Mouse (Mus musculus): ENCODE measurements at regions not wholly inside any gene's neighbourhood (a gene's known extent, or its start where the extent isn't known, plus 50 kb on each side); places are given as distances from the start of the nearest gene placed in this dataset.
A peak's percentile ranks its signal among the peaks of the same experiment; 100 is the strongest.

DNA sequence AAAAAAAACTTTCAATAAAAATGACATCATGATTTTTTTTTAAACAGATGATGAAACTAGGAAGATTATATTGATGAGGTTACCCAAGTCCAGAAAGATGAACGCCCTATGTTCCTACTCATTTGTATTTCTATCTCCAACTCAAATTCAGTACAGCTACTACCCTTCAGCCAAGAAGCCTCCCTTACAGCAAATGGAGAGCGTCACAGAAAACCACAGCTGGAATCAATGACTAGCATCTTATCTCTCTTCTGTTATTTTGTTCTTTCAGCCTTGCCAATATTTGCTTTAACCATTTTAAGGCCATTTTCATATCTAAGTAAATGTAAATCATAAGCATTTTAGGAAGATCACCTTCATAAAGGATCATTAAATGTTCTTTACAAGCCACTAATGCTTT is 553.9 kb upstream of the Flrt2 start:
- Histone ChIP-seq H3K4me3 (ENCODE audit: low read depth, low read length) (no peak overlapping the region), H3K9me3 (ENCODE audit: low read length) (no peaks in the 10 kb centered on the region), H3K27ac (ENCODE audit: low read length) (no peak overlapping the region), H3K4me1 (ENCODE audit: insufficient read depth, low read depth, low read length) (no peaks in the 10 kb centered on the region), H3K4me2 (replicated peaks; ENCODE audit: low read depth, low read length) (no peak overlapping the region), H3K9ac (replicated peaks; ENCODE audit: low read depth) (no peak overlapping the region), H3K27me3 (replicated peaks; ENCODE audit: insufficient read depth, low read length) (no peaks in the 10 kb centered on the region), H3K36me3 (ENCODE audit: insufficient read depth, low read length) (no peaks in the 10 kb centered on the region)
- 56% methylated on average over 2 of the region's 2 CpGs for WGBS
- ATAC-seq (no peak), DNase-seq (ENCODE audit: low spot score) (peak; percentile 34)
- TF ChIP-seq EP300 (IDR thresholded peaks at IDR 0.05) (no peak), CTCF (IDR thresholded peaks at IDR 0.05) (no peak)

DNA sequence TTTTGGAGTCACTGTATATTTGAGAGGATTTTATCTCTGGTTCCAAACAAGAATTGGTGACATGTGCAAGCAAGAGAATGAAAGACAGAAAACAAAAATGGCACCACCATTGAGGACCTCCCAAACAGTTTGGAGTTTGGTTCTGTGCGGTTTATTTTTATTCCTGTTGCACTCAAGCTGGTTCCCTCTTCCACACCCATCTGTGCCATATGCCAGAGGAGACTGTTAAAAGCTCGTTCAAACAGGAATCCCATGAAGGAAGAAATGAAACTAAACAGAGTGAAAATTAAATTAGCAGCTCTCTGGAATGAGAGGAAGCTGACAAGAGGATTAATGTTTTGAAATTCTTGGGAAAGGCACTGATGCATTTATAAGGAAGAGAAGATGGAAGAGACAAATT is 521.0 kb upstream of the Flrt2 start:
- no peak for DNase-seq (ENCODE audit: low spot score)
- Histone ChIP-seq H3K4me2 (replicated peaks; ENCODE audit: low read depth, low read length) (no peak overlapping the region), H3K9ac (replicated peaks; ENCODE audit: low read depth) (no peak overlapping the region), H3K9me3 (ENCODE audit: low read length) (no peaks in the 10 kb centered on the region), H3K4me3 (ENCODE audit: low read depth, low read length) (no peak overlapping the region), H3K36me3 (ENCODE audit: insufficient read depth, low read length) (no peaks in the 10 kb centered on the region), H3K27ac (ENCODE audit: low read length) (no peak overlapping the region), H3K4me1 (ENCODE audit: insufficient read depth, low read depth, low read length) (no peaks in the 10 kb centered on the region), H3K27me3 (replicated peaks; ENCODE audit: insufficient read depth, low read length) (no peaks in the 10 kb centered on the region)
- 49% methylated on average over 2 of the region's 2 CpGs for WGBS
- TF ChIP-seq EP300 (IDR thresholded peaks at IDR 0.05), result no peak
- no peak for TF ChIP-seq CTCF (IDR thresholded peaks at IDR 0.05)
- no peak for ATAC-seq

DNA sequence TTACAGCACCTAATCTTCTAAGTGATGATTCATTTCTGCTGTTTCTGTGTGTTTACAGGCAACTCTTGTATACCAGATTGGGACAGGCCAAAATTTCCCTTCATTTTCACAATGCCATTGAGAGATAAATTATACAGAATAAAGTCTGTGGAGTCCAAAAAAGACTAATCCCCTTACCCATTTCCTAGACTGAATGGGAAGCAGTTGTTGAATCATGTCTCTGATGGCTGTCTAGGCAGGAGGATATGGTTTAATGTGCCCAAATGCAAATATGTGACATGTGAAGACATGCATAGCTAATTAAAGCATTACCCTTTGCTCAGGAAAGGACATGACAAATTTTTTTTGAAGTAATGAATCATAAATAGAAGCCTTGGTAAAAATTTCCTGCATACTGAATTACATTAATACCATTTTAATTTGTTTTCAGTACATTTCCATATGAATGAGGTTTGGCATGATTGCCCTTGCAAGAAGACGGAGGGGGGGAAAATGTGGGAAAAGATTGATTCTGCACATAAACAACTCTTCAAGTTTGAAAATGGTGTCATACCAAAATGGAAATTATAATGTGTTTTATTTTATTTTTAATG is 518.1 kb upstream of the Flrt2 start:
- H3K4me2 ChIP-seq (replicated peaks; ENCODE audit: low read depth, low read length), result no peak overlapping the region
- H3K4me1 ChIP-seq (ENCODE audit: insufficient read depth, low read depth, low read length), result no peaks in the 10 kb centered on the region
- H3K9ac ChIP-seq (replicated peaks; ENCODE audit: low read depth), result no peak overlapping the region
- WGBS, result 74% methylated on average over 1 of the region's 1 CpGs
- no peaks in the 10 kb centered on the region for H3K9me3 ChIP-seq (ENCODE audit: low read length)
- DNase-seq (ENCODE audit: low spot score) (no peak), ATAC-seq (no peak)
- no peak overlapping the region for H3K4me3 ChIP-seq (ENCODE audit: low read depth, low read length)
- H3K36me3 ChIP-seq (ENCODE audit: insufficient read depth, low read length), result no peaks in the 10 kb centered on the region
- no peak overlapping the region for H3K27ac ChIP-seq (ENCODE audit: low read length)
- no peaks in the 10 kb centered on the region for H3K27me3 ChIP-seq (replicated peaks; ENCODE audit: insufficient read depth, low read length)
- no peak for TF ChIP-seq CTCF (IDR thresholded peaks at IDR 0.05)
- TF ChIP-seq EP300 (IDR thresholded peaks at IDR 0.05), result no peak

DNA sequence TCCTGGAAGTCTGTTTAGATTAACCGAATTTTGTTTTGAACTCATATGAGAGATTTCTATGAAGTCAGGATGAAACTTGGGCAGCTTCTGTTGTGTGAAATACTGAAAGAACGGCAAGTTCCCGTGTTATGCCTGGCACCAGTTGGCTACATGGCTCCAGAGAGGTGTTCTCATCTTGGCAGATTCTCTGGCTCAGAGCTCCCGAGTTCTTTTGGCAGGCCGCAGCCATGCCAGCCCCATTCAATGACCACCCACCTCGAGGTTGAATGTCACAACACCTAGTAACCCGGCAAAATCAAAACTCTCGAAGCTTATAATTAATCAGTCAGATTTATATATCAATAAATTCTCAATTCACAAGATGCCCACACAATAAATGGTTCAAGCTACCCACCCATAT is 489.5 kb upstream of the Flrt2 start:
- Histone ChIP-seq H3K4me3 (ENCODE audit: low read depth, low read length) (no peak overlapping the region), H3K9ac (replicated peaks; ENCODE audit: low read depth) (no peak overlapping the region), H3K9me3 (ENCODE audit: low read length) (no peaks in the 10 kb centered on the region), H3K36me3 (ENCODE audit: insufficient read depth, low read length) (no peaks in the 10 kb centered on the region), H3K27ac (ENCODE audit: low read length) (no peak overlapping the region), H3K4me1 (ENCODE audit: insufficient read depth, low read depth, low read length) (no peaks in the 10 kb centered on the region), H3K27me3 (replicated peaks; ENCODE audit: insufficient read depth, low read length) (no peaks in the 10 kb centered on the region), H3K4me2 (replicated peaks; ENCODE audit: low read depth, low read length) (no peak overlapping the region)
- 88% methylated on average over 8 of the region's 8 CpGs for WGBS
- TF ChIP-seq CTCF (IDR thresholded peaks at IDR 0.05), result no peak
- no peak for TF ChIP-seq EP300 (IDR thresholded peaks at IDR 0.05)
- ATAC-seq, result no peak
- no peak for DNase-seq (ENCODE audit: low spot score)

DNA sequence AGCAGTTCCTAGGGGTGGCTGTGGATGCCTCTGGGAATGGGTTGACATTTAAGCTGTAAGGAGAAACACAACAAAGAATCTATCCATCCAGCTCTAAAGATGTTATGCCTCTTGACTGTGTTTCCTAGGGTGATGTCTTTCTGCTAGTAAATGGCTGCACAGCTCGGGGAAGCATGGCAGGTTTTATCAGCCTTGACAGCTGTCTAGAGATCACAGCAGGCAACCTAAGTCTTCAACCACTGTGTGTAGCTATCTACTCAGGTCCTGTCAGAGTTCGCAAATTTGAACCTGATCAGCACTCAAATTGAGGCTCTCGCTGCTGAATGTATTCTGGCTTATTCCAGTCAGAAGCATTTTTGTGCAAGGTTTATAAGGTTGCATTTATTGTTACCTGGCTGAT is 486.9 kb upstream of the Flrt2 start:
- Histone ChIP-seq H3K4me1 (ENCODE audit: insufficient read depth, low read depth, low read length) (no peaks in the 10 kb centered on the region), H3K27ac (ENCODE audit: low read length) (no peak overlapping the region), H3K36me3 (ENCODE audit: insufficient read depth, low read length) (no peaks in the 10 kb centered on the region), H3K4me2 (replicated peaks; ENCODE audit: low read depth, low read length) (no peak overlapping the region), H3K9ac (replicated peaks; ENCODE audit: low read depth) (no peak overlapping the region), H3K4me3 (ENCODE audit: low read depth, low read length) (no peak overlapping the region), H3K27me3 (replicated peaks; ENCODE audit: insufficient read depth, low read length) (no peaks in the 10 kb centered on the region), H3K9me3 (ENCODE audit: low read length) (no peaks in the 10 kb centered on the region)
- ATAC-seq, result no peak
- 77% methylated on average over 3 of the region's 3 CpGs for WGBS
- DNase-seq (ENCODE audit: low spot score), result no peak
- TF ChIP-seq EP300 (IDR thresholded peaks at IDR 0.05) (no peak), CTCF (IDR thresholded peaks at IDR 0.05) (no peak)

DNA sequence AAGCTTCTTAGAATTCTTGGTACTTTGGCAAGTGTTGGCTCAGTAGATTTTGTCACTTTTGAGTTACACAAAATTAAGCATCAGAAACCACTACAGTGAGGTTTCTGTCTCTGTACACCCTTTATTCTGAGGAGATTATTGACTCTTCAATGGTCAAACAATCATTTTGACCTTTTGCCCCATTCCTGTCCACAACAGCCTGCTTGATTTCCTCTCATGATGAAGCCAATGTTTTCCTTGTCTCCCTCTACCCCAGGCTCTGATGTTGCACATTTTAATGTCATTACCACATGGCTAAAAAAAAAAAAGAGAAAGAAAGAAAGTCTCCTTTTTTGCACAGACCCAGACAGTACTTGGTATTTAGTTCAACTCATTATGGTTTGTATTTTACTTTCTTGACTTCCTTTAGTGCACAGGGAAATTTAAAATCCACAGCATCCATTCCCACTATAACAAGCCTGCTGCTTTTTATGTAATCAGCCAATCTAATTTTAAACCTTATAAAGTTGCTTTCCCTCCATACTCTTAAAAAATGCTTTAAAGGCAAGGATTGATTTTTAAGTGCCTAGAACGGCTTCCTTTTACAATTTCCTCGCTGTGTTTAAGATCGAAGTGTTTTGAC is 452.8 kb upstream of the Flrt2 start:
- Histone ChIP-seq H3K4me1 (ENCODE audit: insufficient read depth, low read depth, low read length) (no peaks in the 10 kb centered on the region), H3K4me3 (ENCODE audit: low read depth, low read length) (no peak overlapping the region), H3K27ac (ENCODE audit: low read length) (no peak overlapping the region), H3K36me3 (ENCODE audit: insufficient read depth, low read length) (no peaks in the 10 kb centered on the region), H3K27me3 (replicated peaks; ENCODE audit: insufficient read depth, low read length) (no peaks in the 10 kb centered on the region), H3K9ac (replicated peaks; ENCODE audit: low read depth) (no peak overlapping the region), H3K4me2 (replicated peaks; ENCODE audit: low read depth, low read length) (no peak overlapping the region), H3K9me3 (ENCODE audit: low read length) (no peaks in the 10 kb centered on the region)
- no peak for TF ChIP-seq CTCF (IDR thresholded peaks at IDR 0.05)
- no peak for TF ChIP-seq EP300 (IDR thresholded peaks at IDR 0.05)
- no peak for DNase-seq (ENCODE audit: low spot score)
- 13% methylated on average over 3 of the region's 3 CpGs for WGBS
- ATAC-seq, result no peak
